Comparison of ENCODE assay signal across 8 mouse cellular contexts in the genomic region with DNA sequence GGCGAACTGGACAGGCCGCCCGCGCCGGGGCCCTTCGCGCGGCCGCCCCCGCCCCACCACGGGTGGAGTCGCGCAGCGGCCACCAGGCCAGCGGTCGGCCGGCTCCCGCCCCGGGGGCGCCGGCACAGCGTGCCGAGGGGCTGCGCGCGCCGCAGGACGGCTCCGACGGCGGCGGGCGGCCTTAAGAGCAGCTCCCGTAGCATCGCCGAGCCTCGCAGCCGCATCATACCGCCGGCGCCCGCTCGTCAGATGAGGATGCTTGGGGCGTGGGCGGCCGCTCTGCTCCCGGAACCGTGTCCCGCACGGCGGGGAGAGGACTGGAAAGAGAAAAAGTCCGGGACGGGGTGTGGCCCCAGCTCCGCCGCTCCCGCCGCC. TPM values are rescaled to one million over a fixed set of nuclear protein-coding genes. Genes with fewer than 3 reads are reported as not detected.
DNase-seq lines count a peak whose midpoint lies in the region; ATAC-seq and TF ChIP-seq lines count a peak whose summit lies in the region.

No protein-coding gene starts in this region.

- no peaks in the 10 kb centered on the region for H3K27me3 ChIP-seq in heart, embryonic 14.5 days (ENCODE audit: control insufficient read depth, insufficient read depth, low read length)
- no peaks in the 10 kb centered on the region for H3K27me3 ChIP-seq in ES-Bruce4 (ENCODE audit: control insufficient read depth, insufficient read depth, low read length, poor library complexity, severe bottlenecking)
- H3K27me3 ChIP-seq in forebrain, embryonic 16.5 days (replicated peaks; ENCODE audit: control insufficient read depth, insufficient read depth, low read length) = no peaks in the 10 kb centered on the region
- no peaks in the 10 kb centered on the region for H3K27me3 ChIP-seq in liver, postnatal 0 days (ENCODE audit: insufficient read depth, low read length)

- no peaks in the 10 kb centered on the region for H3K9me3 ChIP-seq in heart, embryonic 14.5 days (ENCODE audit: control insufficient read depth, low read length)
- no peaks in the 10 kb centered on the region for H3K9me3 ChIP-seq in ES-Bruce4 (replicated peaks; ENCODE audit: control insufficient read depth, insufficient read depth, low read length, poor library complexity, severe bottlenecking)
- no peaks in the 10 kb centered on the region for H3K9me3 ChIP-seq in forebrain, embryonic 16.5 days (ENCODE audit: control insufficient read depth, low read length)
- H3K9me3 ChIP-seq in liver, postnatal 0 days (ENCODE audit: low read length) = no peaks in the 10 kb centered on the region

- peak overlapping the region; percentile 97 for H3K9ac ChIP-seq in heart, embryonic 14.5 days (ENCODE audit: low read length)
- peak overlapping the region; percentile 92 for H3K9ac ChIP-seq in ES-Bruce4 (ENCODE audit: low read depth, poor library complexity, severe bottlenecking)
- peak overlapping the region; percentile 96 for H3K9ac ChIP-seq in forebrain, embryonic 16.5 days (replicated peaks; ENCODE audit: low read depth, low read length)
- H3K9ac ChIP-seq in liver, postnatal 0 days (replicated peaks) = peak overlapping the region; percentile 95

- TF ChIP-seq CTCF in ES-Bruce4 (IDR thresholded peaks at IDR 0.05; ENCODE audit: low read depth, low read length) = no peak
- no peak for TF ChIP-seq CTCF in liver, postnatal 0 days (IDR thresholded peaks at IDR 0.05; ENCODE audit: low read depth)

- intact Hi-C loops in heart, postnatal 14 days (cut with DNase I) = loop anchor here (2.0 to 5.0 kb wide), 3 partner anchors 34 to 65 kb away; no protein-coding TSS in a partner anchor

- ATAC-seq in heart, embryonic 14.5 days (ENCODE audit: insufficient number of reproducible peaks, insufficient read depth, low FRiP score, low read depth) = peak; percentile 66
- peak; percentile 77 for ATAC-seq in forebrain, embryonic 16.5 days
- ATAC-seq in liver, postnatal 0 days = peak; percentile 60; the same call in 1 of the 2 replicates

- DNase-seq in heart, postnatal 14 days = no peak
- no peak for DNase-seq in liver, postnatal 0 days
- no peak for DNase-seq in adrenal gland, postnatal 14 days
- no peak for DNase-seq in kidney, adult 18-20 months
- no peak for DNase-seq in right cerebral cortex, postnatal 4 days

- no peak for TF ChIP-seq EP300 in ES-Bruce4 (IDR thresholded peaks at IDR 0.05; ENCODE audit: insufficient read depth, low read depth, low read length)
- TF ChIP-seq EP300 in liver, postnatal 0 days (IDR thresholded peaks at IDR 0.05; ENCODE audit: low read depth) = no peak

- peaks cover 2 to 21% of the 10 kb centered on the region in 2 experiments; a peak in 3 of 4 replicates for H3K4me1 ChIP-seq in heart, embryonic 14.5 days (ENCODE audit: control insufficient read depth in 2 of 2, insufficient read depth in 2 of 2, low read length in 2 of 2)
- no peaks in the 10 kb centered on the region for H3K4me1 ChIP-seq in ES-Bruce4 (ENCODE audit: control insufficient read depth, insufficient read depth, low read length)
- peaks cover 12% of the 10 kb centered on the region for H3K4me1 ChIP-seq in forebrain, embryonic 16.5 days (replicated peaks; ENCODE audit: control insufficient read depth, insufficient read depth, low read length)
- peaks cover 10% of the 10 kb centered on the region for H3K4me1 ChIP-seq in liver, postnatal 0 days (ENCODE audit: insufficient read depth)

- H3K36me3 ChIP-seq in heart, embryonic 14.5 days (ENCODE audit: control insufficient read depth, insufficient read depth, low read length) = no peaks in the 10 kb centered on the region
- no peaks in the 10 kb centered on the region; the same call in 1 of the 2 replicates for H3K36me3 ChIP-seq in ES-Bruce4 (ENCODE audit: control insufficient read depth, insufficient read depth, low read length, poor library complexity, severe bottlenecking)
- no peaks in the 10 kb centered on the region for H3K36me3 ChIP-seq in forebrain, embryonic 16.5 days (ENCODE audit: control insufficient read depth, insufficient read depth)
- H3K36me3 ChIP-seq in liver, postnatal 0 days (replicated peaks; ENCODE audit: insufficient read depth, low read length) = no peaks in the 10 kb centered on the region

- peak overlapping the region; percentile 84 to 88 for H3K4me3 ChIP-seq in heart, embryonic 14.5 days (ENCODE audit: control insufficient read depth in 1 of 2, insufficient read depth in 1 of 2, low read depth in 1 of 2, low read length in 2 of 2)
- peak overlapping the region; percentile 98 for H3K4me3 ChIP-seq in ES-Bruce4 (ENCODE audit: low read depth, low read length)
- H3K4me3 ChIP-seq in forebrain, embryonic 16.5 days (replicated peaks; ENCODE audit: low read length) = peak overlapping the region; percentile 99
- H3K4me3 ChIP-seq in liver, postnatal 0 days (ENCODE audit: low read depth, low read length) = peak overlapping the region; percentile 95

- peak overlapping the region; percentile 90 to 97 for H3K27ac ChIP-seq in heart, embryonic 14.5 days (replicated peaks in 1 of 2; ENCODE audit: control insufficient read depth in 1 of 2, insufficient read depth in 1 of 2, low read depth in 2 of 2, low read length in 2 of 2)
- H3K27ac ChIP-seq in ES-Bruce4 (ENCODE audit: insufficient read depth, low read length) = peak overlapping the region; percentile 37; the same call in 1 of the 2 replicates
- peak overlapping the region; percentile 97 for H3K27ac ChIP-seq in forebrain, embryonic 16.5 days (ENCODE audit: low read length)
- peak overlapping the region; percentile 86 for H3K27ac ChIP-seq in liver, postnatal 0 days (ENCODE audit: low read depth)

- H3K4me2 ChIP-seq in heart, embryonic 14.5 days (ENCODE audit: low read length) = peak overlapping the region; percentile 62
- peak overlapping the region; percentile 79 for H3K4me2 ChIP-seq in forebrain, embryonic 16.5 days (ENCODE audit: low read length)
- H3K4me2 ChIP-seq in liver, postnatal 0 days (ENCODE audit: low read depth, low read length) = peak overlapping the region; percentile 86

- no peak for TF ChIP-seq POLR2A in ES-Bruce4 (IDR thresholded peaks at IDR 0.05; ENCODE audit: insufficient read depth, low read length)

- 0% methylated on average over 49 of the region's 57 CpGs for WGBS in heart, embryonic 14.5 days
- WGBS in forebrain, embryonic 16.5 days = under 1% methylated on average over 44 of the region's 57 CpGs
- WGBS in liver, postnatal 0 days (ENCODE audit: insufficient replicate concordance) = under 1% methylated on average over 46 of the region's 57 CpGs

RNA-seq across cellular contexts. Expression of gene Gls, which starts 0.3 kb away (rescaled TPM):
- 42.0 and 45.6 TPM in 2 replicates for polyA plus RNA-seq in heart, embryonic 14.5 days (2014; fragmentation: Nextera tagmentation; extraction: Ambion mirVana)
- total RNA-seq in heart, postnatal 14 days (2021) = 10 to 100 TPM; 86.3 to 94.6 TPM
- polyA plus RNA-seq in ES-Bruce4 (2011; ENCODE audit: insufficient read depth, insufficient read length, low read depth, missing spikeins) = 167 and 195 TPM in 2 replicates
- 34.8 and 36.0 TPM in 2 replicates for polyA plus RNA-seq in forebrain, embryonic 16.5 days (2015; fragmentation: Nextera tagmentation; extraction: Ambion mirVana)
- 3.9 and 4.7 TPM in 2 replicates for polyA plus RNA-seq in liver, postnatal 0 days (2015; fragmentation: Nextera tagmentation; extraction: Ambion mirVana)
- 95.3 and 112 TPM in 2 replicates for total RNA-seq in adrenal gland, postnatal 14 days (2021)

Comparison
In these comparisons a context has a peak if more than half of its experiments do, and no peak if none do; other contexts are left out.
1. H3K27ac ChIP-seq: peak in every context shown above with its lines; median percentile 97 in forebrain, embryonic 16.5 days; 94 in heart, embryonic 14.5 days; 86 in liver, postnatal 0 days; 37 in ES-Bruce4.